15 mouse cellular contexts compared by ENCODE assay signal in the genomic region with DNA sequence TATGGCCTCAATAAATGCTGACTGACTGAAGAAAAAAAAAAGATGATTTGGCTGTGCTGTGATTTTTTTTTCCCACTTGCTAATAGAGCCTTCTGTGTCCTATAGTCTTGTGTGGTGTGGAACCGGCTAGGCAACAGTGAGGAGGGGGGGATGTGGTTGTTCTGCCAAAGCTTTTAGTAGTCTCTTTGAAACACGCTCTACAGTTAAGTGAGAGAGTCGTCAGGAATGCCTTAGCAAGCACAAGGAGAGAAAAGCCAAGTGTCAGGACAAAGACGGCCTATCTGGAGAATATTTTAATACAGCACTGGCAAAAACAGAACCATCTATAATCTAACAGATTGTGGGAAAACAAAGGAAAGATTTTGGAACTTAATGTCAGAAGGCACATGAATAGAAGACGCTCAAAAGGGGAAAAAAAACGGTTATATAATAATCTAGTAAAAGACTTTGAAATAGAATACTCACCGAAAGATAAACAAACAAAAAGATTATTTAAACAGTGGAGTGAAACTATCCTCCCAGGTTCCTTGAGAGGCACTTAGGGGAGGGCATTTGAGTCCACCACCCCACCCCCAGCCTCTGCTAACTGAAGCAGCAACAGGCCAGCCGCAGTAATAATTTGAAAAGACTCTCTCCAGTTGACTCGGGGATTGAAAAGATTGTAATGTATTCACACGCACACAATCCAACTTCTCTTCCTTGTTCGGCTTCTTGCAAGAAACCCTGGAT. TPM values are rescaled to one million over a fixed set of nuclear protein-coding genes. Genes with fewer than 3 reads are reported as not detected.
DNase-seq lines count a peak whose midpoint lies in the region; ATAC-seq and TF ChIP-seq lines count a peak whose summit lies in the region.
"Had no signal": no experiment of that assay in that cellular context is flagged by ENCODE, and none has a peak within 500 bp of the region (broad histone marks: within the 10 kb centered on the region; RNA-seq: fewer than 3 reads in every experiment).

No protein-coding gene starts in this region.

- no peak for TF ChIP-seq CTCF in intestine, postnatal 0 days (IDR thresholded peaks at IDR 0.05; ENCODE audit: low read depth)
- TF ChIP-seq CTCF in lung, embryonic 14.5 days (IDR thresholded peaks at IDR 0.05; ENCODE audit: low read depth), result no peak

- no peak overlapping the region for H3K4me2 ChIP-seq in intestine, embryonic 15.5 days (replicated peaks)
- no peak overlapping the region for H3K4me2 ChIP-seq in intestine, postnatal 0 days (replicated peaks; ENCODE audit: low read depth)
- H3K4me2 ChIP-seq in midbrain, embryonic 16.5 days (ENCODE audit: low read length), result no peak overlapping the region
- H3K4me2 ChIP-seq in midbrain, embryonic 11.5 days, result no peak overlapping the region
- peak overlapping the region; percentile 35; the same call in 1 of the 2 replicates for H3K4me2 ChIP-seq in lung, embryonic 14.5 days
- no peak overlapping the region for H3K4me2 ChIP-seq in stomach, embryonic 16.5 days (ENCODE audit: low read depth, low read length)
- H3K4me2 ChIP-seq: forebrain, embryonic 15.5 days; limb, embryonic 12.5 days had no signal

- 0 out of 2 replicates have a peak overlapping the region, but pooled peaks have one; percentile 51 for H3K27ac ChIP-seq in intestine, embryonic 15.5 days
- no peak overlapping the region for H3K27ac ChIP-seq in intestine, postnatal 0 days (ENCODE audit: low read depth, low read length)
- 0 out of 2 replicates have a peak overlapping the region, but pooled peaks have one; percentile 11 for H3K27ac ChIP-seq in midbrain, embryonic 16.5 days (ENCODE audit: low read length)
- no peak overlapping the region for H3K27ac ChIP-seq in midbrain, embryonic 11.5 days (ENCODE audit: low read depth, low read length)
- H3K27ac ChIP-seq in lung, embryonic 14.5 days (ENCODE audit: low read depth), result peak overlapping the region; percentile 83
- H3K27ac ChIP-seq in stomach, embryonic 16.5 days (ENCODE audit: low read length), result peak overlapping the region; percentile 48
- H3K27ac ChIP-seq: forebrain, embryonic 15.5 days; limb, embryonic 12.5 days; macrophage had no signal

- H3K27me3 ChIP-seq in intestine, embryonic 15.5 days (replicated peaks), result no peaks in the 10 kb centered on the region
- no peaks in the 10 kb centered on the region for H3K27me3 ChIP-seq in intestine, postnatal 0 days (replicated peaks; ENCODE audit: control insufficient read depth, insufficient read depth, low read length)
- no peaks in the 10 kb centered on the region for H3K27me3 ChIP-seq in midbrain, embryonic 16.5 days (ENCODE audit: control insufficient read depth, insufficient read depth, low read depth, low read length)
- no peaks in the 10 kb centered on the region for H3K27me3 ChIP-seq in midbrain, embryonic 11.5 days (ENCODE audit: control insufficient read depth, insufficient read depth, low read length)
- H3K27me3 ChIP-seq in lung, embryonic 14.5 days (ENCODE audit: insufficient read depth, low read length), result no peaks in the 10 kb centered on the region
- H3K27me3 ChIP-seq in stomach, embryonic 16.5 days (ENCODE audit: control insufficient read depth, insufficient read depth, low read length), result no peaks in the 10 kb centered on the region
- H3K27me3 ChIP-seq: forebrain, embryonic 15.5 days had no signal

- WGBS in intestine, embryonic 15.5 days, result 23% methylated on average over 11 of the region's 11 CpGs
- 39% methylated on average over 11 of the region's 11 CpGs for WGBS in intestine, postnatal 0 days
- WGBS in midbrain, embryonic 16.5 days, result 40% methylated on average over 11 of the region's 11 CpGs
- WGBS in midbrain, embryonic 11.5 days, result 48% methylated on average over 11 of the region's 11 CpGs
- 11% methylated on average over 11 of the region's 11 CpGs for WGBS in lung, embryonic 14.5 days
- 20% methylated on average over 11 of the region's 11 CpGs for WGBS in stomach, embryonic 16.5 days

- no peak overlapping the region for H3K9ac ChIP-seq in intestine, embryonic 15.5 days
- H3K9ac ChIP-seq in intestine, postnatal 0 days (ENCODE audit: low read depth, low read length), result no peak overlapping the region
- no peak overlapping the region for H3K9ac ChIP-seq in midbrain, embryonic 16.5 days (ENCODE audit: low read depth, low read length)
- no peak overlapping the region for H3K9ac ChIP-seq in midbrain, embryonic 11.5 days (ENCODE audit: low read length)
- H3K9ac ChIP-seq in lung, embryonic 14.5 days, result 0 out of 2 replicates have a peak overlapping the region, but pooled peaks have one; percentile 5
- no peak overlapping the region for H3K9ac ChIP-seq in stomach, embryonic 16.5 days (ENCODE audit: low read length)
- H3K9ac ChIP-seq: forebrain, embryonic 15.5 days; limb, embryonic 12.5 days had no signal

- H3K9me3 ChIP-seq in intestine, embryonic 15.5 days, result no peaks in the 10 kb centered on the region
- H3K9me3 ChIP-seq in intestine, postnatal 0 days (ENCODE audit: control insufficient read depth), result no peaks in the 10 kb centered on the region
- no peaks in the 10 kb centered on the region for H3K9me3 ChIP-seq in midbrain, embryonic 16.5 days (replicated peaks; ENCODE audit: control insufficient read depth, low read length, poor library complexity, severe bottlenecking)
- no peaks in the 10 kb centered on the region for H3K9me3 ChIP-seq in midbrain, embryonic 11.5 days (ENCODE audit: control insufficient read depth, low read length)
- no peaks in the 10 kb centered on the region for H3K9me3 ChIP-seq in lung, embryonic 14.5 days (ENCODE audit: low read depth, low read length)
- no peaks in the 10 kb centered on the region for H3K9me3 ChIP-seq in stomach, embryonic 16.5 days (replicated peaks; ENCODE audit: control insufficient read depth, low read length)
- H3K9me3 ChIP-seq: forebrain, embryonic 15.5 days; limb, embryonic 12.5 days had no signal

- intact Hi-C loops in left cerebral cortex, postnatal 14 days (cut with DNase I), result no loop called here

- peaks cover 12% of the 10 kb centered on the region; the same call in 1 of the 2 replicates for H3K4me1 ChIP-seq in intestine, embryonic 15.5 days (replicated peaks)
- H3K4me1 ChIP-seq in intestine, postnatal 0 days (replicated peaks; ENCODE audit: control insufficient read depth, insufficient read depth, low read length), result no peaks in the 10 kb centered on the region
- H3K4me1 ChIP-seq in midbrain, embryonic 16.5 days (ENCODE audit: control insufficient read depth, insufficient read depth, low read length), result peaks cover 19% of the 10 kb centered on the region
- peaks cover 10% of the 10 kb centered on the region for H3K4me1 ChIP-seq in midbrain, embryonic 11.5 days (ENCODE audit: control insufficient read depth, insufficient read depth, low read length)
- peaks cover 25% of the 10 kb centered on the region for H3K4me1 ChIP-seq in lung, embryonic 14.5 days (ENCODE audit: insufficient read depth)
- H3K4me1 ChIP-seq in stomach, embryonic 16.5 days (ENCODE audit: control insufficient read depth, insufficient read depth, low read length), result peaks cover 13% of the 10 kb centered on the region

- DNase-seq in midbrain, embryonic 11.5 days (ENCODE audit: low spot score, missing footprints), result no peak
- peak; percentile 74 for DNase-seq in lung, embryonic 14.5 days
- DNase-seq in left cerebral cortex, postnatal 14 days (ENCODE audit: low spot score in 2 of 2), result no peak
- DNase-seq in layer of hippocampus, postnatal 36 days, result no peak
- DNase-seq: cerebellum, adult 11-12 months; embryo, embryonic 11 days had no signal

- ATAC-seq in intestine, embryonic 15.5 days, result peak; percentile 25; the same call in 1 of the 2 replicates
- ATAC-seq in intestine, postnatal 0 days, result no peak
- ATAC-seq in midbrain, embryonic 16.5 days, result no peak
- ATAC-seq in midbrain, embryonic 11.5 days (ENCODE audit: low FRiP score), result no peak
- peak; percentile 64 for ATAC-seq in lung, embryonic 14.5 days (ENCODE audit: insufficient read depth)
- peak; percentile 45; the same call in 1 of the 2 replicates for ATAC-seq in stomach, embryonic 16.5 days (ENCODE audit: insufficient read depth, low FRiP score)
- ATAC-seq: activated CD4-positive, CD25-positive, alpha-beta regulatory T cell, adult 4 months; CD4-positive, CD25-positive, alpha-beta regulatory T cell, adult 4 months; forebrain, embryonic 15.5 days had no signal

- H3K36me3 ChIP-seq in intestine, embryonic 15.5 days, result no peaks in the 10 kb centered on the region
- H3K36me3 ChIP-seq in intestine, postnatal 0 days (ENCODE audit: control insufficient read depth, insufficient read depth), result no peaks in the 10 kb centered on the region
- no peaks in the 10 kb centered on the region for H3K36me3 ChIP-seq in midbrain, embryonic 16.5 days (ENCODE audit: control insufficient read depth, insufficient read depth, low read length)
- H3K36me3 ChIP-seq in midbrain, embryonic 11.5 days (ENCODE audit: control insufficient read depth, insufficient read depth, low read length), result no peaks in the 10 kb centered on the region
- no peaks in the 10 kb centered on the region for H3K36me3 ChIP-seq in lung, embryonic 14.5 days (ENCODE audit: insufficient read depth)
- no peaks in the 10 kb centered on the region for H3K36me3 ChIP-seq in stomach, embryonic 16.5 days (ENCODE audit: control insufficient read depth, insufficient read depth, low read length)
- H3K36me3 ChIP-seq: forebrain, embryonic 15.5 days; limb, embryonic 12.5 days had no signal

- H3K4me3 ChIP-seq in intestine, embryonic 15.5 days (replicated peaks), result no peak overlapping the region
- H3K4me3 ChIP-seq in intestine, postnatal 0 days (ENCODE audit: low read depth, low read length), result no peak overlapping the region
- no peak overlapping the region for H3K4me3 ChIP-seq in midbrain, embryonic 16.5 days (ENCODE audit: low read depth, low read length)
- H3K4me3 ChIP-seq in midbrain, embryonic 11.5 days (ENCODE audit: low read depth, low read length), result no peak overlapping the region
- no peak overlapping the region for H3K4me3 ChIP-seq in lung, embryonic 14.5 days (ENCODE audit: low read depth, low read length)
- no peak overlapping the region for H3K4me3 ChIP-seq in stomach, embryonic 16.5 days (replicated peaks; ENCODE audit: low read length)
- H3K4me3 ChIP-seq: forebrain, embryonic 15.5 days; limb, embryonic 12.5 days had no signal

RNA-seq across cellular contexts. Expression of a gene that starts 16.9 kb away (rescaled TPM):
- 10.8 and 11.2 TPM in 2 replicates for polyA plus RNA-seq in intestine, embryonic 15.5 days (2015; fragmentation: Nextera tagmentation; extraction: Ambion mirVana)
- polyA plus RNA-seq in intestine, postnatal 0 days (2015; fragmentation: Nextera tagmentation; extraction: Ambion mirVana), result 11.9 and 12.5 TPM in 2 replicates
- polyA plus RNA-seq in midbrain, embryonic 16.5 days (2015; fragmentation: Nextera tagmentation; extraction: Ambion mirVana), result 10.6 and 11.1 TPM in 2 replicates
- polyA plus RNA-seq in midbrain, embryonic 11.5 days (2014; fragmentation: Nextera tagmentation; extraction: Ambion mirVana), result 15.0 and 18.0 TPM in 2 replicates
- polyA plus RNA-seq in lung, embryonic 14.5 days (2014; fragmentation: Nextera tagmentation; extraction: Ambion mirVana), result 15.6 TPM in 2 replicates
- 9.8 and 10.7 TPM in 2 replicates for polyA plus RNA-seq in stomach, embryonic 16.5 days (2015; fragmentation: Nextera tagmentation; extraction: Ambion mirVana)
- total RNA-seq in left cerebral cortex, postnatal 14 days (2021), result 1 to 10 TPM; 5.2 to 6.9 TPM
- total RNA-seq in layer of hippocampus, postnatal 36 days (2021), result 1 to 10 TPM; 5.5 to 5.6 TPM

Comparison
In these comparisons a context has a peak if more than half of its experiments do, and no peak if none do; other contexts are left out.
1. ATAC-seq: peak in intestine, embryonic 15.5 days (single experiment), lung, embryonic 14.5 days (single experiment) and stomach, embryonic 16.5 days (single experiment); none in intestine, postnatal 0 days (single experiment), midbrain, embryonic 16.5 days (single experiment) and midbrain, embryonic 11.5 days (single experiment).
2. H3K27ac ChIP-seq: peak in intestine, embryonic 15.5 days (single experiment), midbrain, embryonic 16.5 days (single experiment), lung, embryonic 14.5 days (single experiment) and stomach, embryonic 16.5 days (single experiment); none in intestine, postnatal 0 days (single experiment) and midbrain, embryonic 11.5 days (single experiment).